Mouse (Mus musculus): ENCODE measurements at regions not wholly inside any gene's neighbourhood (a gene's known extent, or its start where the extent isn't known, plus 50 kb on each side); places are given as distances from the start of the nearest gene placed in this dataset.

- DNase-seq (ENCODE audit: low spot score in 2 of 2), result no peak
Measured at GRCm38 (mm10) chrX:47726285-47726684, 166.5 kb downstream of the Smarca1 start.

- peak in 1 of 2 experiments; percentile 11 for DNase-seq (ENCODE audit: low spot score in 2 of 2)
Measured at GRCm38 (mm10) chrX:47703080-47703479, 189.7 kb downstream of the Smarca1 start.

- no peak for DNase-seq (ENCODE audit: low spot score in 2 of 2)
Measured at GRCm38 (mm10) chrX:47668778-47669177, 224.0 kb downstream of the Smarca1 start.

- DNase-seq (ENCODE audit: low spot score in 2 of 2), result no peak
Measured at GRCm38 (mm10) chrX:47646523-47646922, 246.3 kb downstream of the Smarca1 start.

- no peak for DNase-seq (ENCODE audit: low spot score in 2 of 2)
Measured at GRCm38 (mm10) chrX:47641191-47641590, 251.6 kb downstream of the Smarca1 start.

GRCm38 (mm10) chrX:47638831-47639316 is 253.9 kb downstream of the Smarca1 start:
- no peak for DNase-seq (ENCODE audit: low spot score in 2 of 2)

- no peak for DNase-seq (ENCODE audit: low spot score in 2 of 2)
Measured at GRCm38 (mm10) chrX:47622881-47623613, 269.7 kb downstream of the Smarca1 start.

- no peak for DNase-seq (ENCODE audit: low spot score in 2 of 2)
Measured at GRCm38 (mm10) chrX:47612364-47612763, 280.4 kb downstream of the Smarca1 start.
